Mouse (Mus musculus) myocyte (in vitro differentiated cells): ENCODE data around the gene Nppc. TPM values are rescaled to one million over a fixed set of nuclear protein-coding genes. Genes with fewer than 3 reads are reported as not detected.

ENCODE experiments used
- H3K27me3 ChIP-seq: one replicate; pipeline ENCODE4 v1.6.1; 2011; ENCODE audit not compliant: control insufficient read depth, insufficient read depth, insufficient read length
- H3K36me3 ChIP-seq: one replicate; pipeline ENCODE4 v1.6.1; 2011; ENCODE audit not compliant: control insufficient read depth, insufficient read depth
- H3K4me2 ChIP-seq: one replicate; pipeline ENCODE4 v1.6.1; 2011; ENCODE audit warnings: low read depth, control low read depth
- H3K4me3 ChIP-seq: one replicate; pipeline ENCODE4 v1.5.1; 2011; ENCODE audit warnings: mild to moderate bottlenecking, control low read depth, moderate library complexity
- H3K79me2 ChIP-seq: one replicate; pipeline ENCODE4 v1.6.1; 2011; ENCODE audit not compliant: control insufficient read depth, insufficient read depth
- H3ac ChIP-seq: one replicate; pipeline ENCODE4 v1.6.1; 2011; ENCODE audit not compliant: control insufficient read depth, insufficient read length
- CEBPB ChIP-seq: IDR thresholded peaks from 2 replicates; pipeline ENCODE4 v1.6.1; 2011; ENCODE audit warnings: mild to moderate bottlenecking, moderate library complexity; ENCODE audit not compliant: poor library complexity, insufficient read depth, severe bottlenecking
- E2F4 ChIP-seq: IDR thresholded peaks from one replicate; pipeline ENCODE4 v1.6.1; 2011; ENCODE audit warnings: mild to moderate bottlenecking, control low read depth, moderate library complexity; ENCODE audit not compliant: insufficient read depth
- MAX ChIP-seq: IDR thresholded peaks from one replicate; pipeline ENCODE4 v1.6.1; 2011; ENCODE audit warnings: low read depth, mild to moderate bottlenecking, control low read depth
- MYOD1 ChIP-seq, 3 experiments: IDR thresholded peaks; one replicate each; pipeline ENCODE4 v1.6.1; 2011; ENCODE audit warnings: control low read depth in 2 of 3, low read depth in 2 of 3, mild to moderate bottlenecking in 2 of 3, moderate library complexity in 1 of 3; ENCODE audit not compliant: insufficient read length in 2 of 3, control insufficient read depth in 1 of 3
- MYOG ChIP-seq, 3 experiments: IDR thresholded peaks; one replicate each; pipeline ENCODE4 v1.6.1; 2011; ENCODE audit warnings: control low read depth in 2 of 3, low read depth in 2 of 3, mild to moderate bottlenecking in 2 of 3; ENCODE audit not compliant: insufficient read length in 2 of 3, control insufficient read depth in 1 of 3, insufficient read depth in 1 of 3
- POLR2A ChIP-seq: IDR thresholded peaks from one replicate; pipeline ENCODE4 v1.6.1; 2011; ENCODE audit warnings: low read depth, mild to moderate bottlenecking, control low read depth, moderate library complexity; ENCODE audit not compliant: insufficient read length
- POLR2AphosphoS2 ChIP-seq: IDR thresholded peaks from one replicate; pipeline ENCODE4 v1.6.1; 2011; ENCODE audit warnings: low read depth, control low read depth; ENCODE audit not compliant: insufficient read length
- REST ChIP-seq: IDR thresholded peaks from one replicate; pipeline ENCODE4 v1.6.1; 2011; ENCODE audit warnings: mild to moderate bottlenecking, control low read depth, moderate library complexity; ENCODE audit not compliant: insufficient read depth, insufficient read length
- SRF ChIP-seq: IDR thresholded peaks from one replicate; pipeline ENCODE4 v1.6.1; 2011; ENCODE audit warnings: low read depth; ENCODE audit not compliant: control insufficient read depth, insufficient read length
- TCF12 ChIP-seq: IDR thresholded peaks from one replicate; pipeline ENCODE4 v1.6.1; 2011; ENCODE audit warnings: mild to moderate bottlenecking, control low read depth; ENCODE audit not compliant: poor library complexity, insufficient read depth, severe bottlenecking
- TCF3 ChIP-seq: IDR thresholded peaks from one replicate; pipeline ENCODE4 v1.6.1; 2011; ENCODE audit warnings: low read depth, control low read depth; ENCODE audit not compliant: insufficient read length
- USF1 ChIP-seq: IDR thresholded peaks from one replicate; pipeline ENCODE4 v1.6.1; 2011; ENCODE audit warnings: low read depth, mild to moderate bottlenecking, control low read depth, moderate library complexity
- polyA plus RNA-seq: library from polyadenylated mRNA; unstranded; fragments of >200 nt; fragmentation: generic; extraction: Trizol; gene quantifications from one replicate; pipeline ENCODE4 v1.2.1, GENCODE M21; 2012; ENCODE audit warnings: missing spikeins

Gene Nppc
- polyA plus RNA-seq, 1 experiment: 0.14 TPM

GRCm38 (mm10) chr1:86678667-86679066, 8.3 kb upstream of the Nppc start:
- Histone ChIP-seq H3K36me3 (no peaks in the 10 kb centered on the region), H3ac (no peak overlapping the region), H3K79me2 (no peaks in the 10 kb centered on the region), H3K4me3 (no peak overlapping the region), H3K27me3 (peaks cover 28% of the 10 kb centered on the region), H3K4me2 (no peak overlapping the region)
- TF ChIP-seq MYOG (IDR thresholded peaks at IDR 0.05; ENCODE audit: control insufficient read depth in 1 of 3, insufficient read depth in 1 of 3, insufficient read length in 2 of 3, low read depth in 2 of 3): peak in 1 of 3 experiments; percentile 82
- no peak for TF ChIP-seq CEBPB
- no peak for TF ChIP-seq POLR2AphosphoS2
- TF ChIP-seq SRF: no peak
- TF ChIP-seq MAX: no peak
- no peak for TF ChIP-seq USF1
- TF ChIP-seq MYOD1 (IDR thresholded peaks at IDR 0.05; ENCODE audit: control insufficient read depth in 1 of 3, insufficient read length in 2 of 3, low read depth in 2 of 3): peak in 1 of 3 experiments; percentile 45
- no peak for TF ChIP-seq REST

GRCm38 (mm10) chr1:86677624-86678023, 7.3 kb upstream of the Nppc start:
- no peak for TF ChIP-seq MAX
- no peak for TF ChIP-seq CEBPB
- no peak for TF ChIP-seq REST
- peak; percentile 26 to 87 (median 54) for TF ChIP-seq MYOG (IDR thresholded peaks at IDR 0.05; ENCODE audit: control insufficient read depth in 1 of 3, insufficient read depth in 1 of 3, insufficient read length in 2 of 3, low read depth in 2 of 3)
- TF ChIP-seq TCF3: peak; percentile 26
- TF ChIP-seq POLR2AphosphoS2: no peak
- no peak for TF ChIP-seq POLR2A
- TF ChIP-seq E2F4: no peak
- no peak for TF ChIP-seq SRF
- TF ChIP-seq MYOD1 (IDR thresholded peaks at IDR 0.05; ENCODE audit: control insufficient read depth in 1 of 3, insufficient read length in 2 of 3, low read depth in 2 of 3): peak in 2 of 3 experiments; percentile 70 to 87
- TF ChIP-seq TCF12: no peak
- Histone ChIP-seq H3K27me3 (peaks cover 26% of the 10 kb centered on the region), H3K36me3 (no peaks in the 10 kb centered on the region)

GRCm38 (mm10) chr1:86675126-86675525, 4.8 kb upstream of the Nppc start:
- Histone ChIP-seq H3K4me2 (peak overlapping the region; percentile 12), H3K4me3 (no peak overlapping the region), H3K79me2 (no peaks in the 10 kb centered on the region), H3K36me3 (no peaks in the 10 kb centered on the region), H3K27me3 (peaks cover 42% of the 10 kb centered on the region), H3ac (no peak overlapping the region)
- no peak for TF ChIP-seq MAX
- TF ChIP-seq MYOG (IDR thresholded peaks at IDR 0.05; ENCODE audit: control insufficient read depth in 1 of 3, insufficient read depth in 1 of 3, insufficient read length in 2 of 3, low read depth in 2 of 3): no peak
- no peak for TF ChIP-seq E2F4
- no peak for TF ChIP-seq MYOD1 (IDR thresholded peaks at IDR 0.05; ENCODE audit: control insufficient read depth in 1 of 3, insufficient read length in 2 of 3, low read depth in 2 of 3)
- no peak for TF ChIP-seq USF1
- TF ChIP-seq TCF3: no peak
- TF ChIP-seq CEBPB: no peak
- TF ChIP-seq POLR2AphosphoS2: no peak
- TF ChIP-seq TCF12: no peak

More at GRCm38 (mm10) chr1:86677624-86678023, 7.3 kb upstream of the Nppc start:
- H3ac ChIP-seq: no peak overlapping the region
- H3K4me3 ChIP-seq: no peak overlapping the region
- no peaks in the 10 kb centered on the region for H3K79me2 ChIP-seq
- H3K4me2 ChIP-seq: no peak overlapping the region

GRCm38 (mm10) chr1:86674385-86674784, 4.0 kb upstream of the Nppc start:
- Histone ChIP-seq H3K36me3 (no peaks in the 10 kb centered on the region), H3K4me3 (no peak overlapping the region)
- TF ChIP-seq POLR2AphosphoS2 (no peak), SRF (no peak), REST (no peak), TCF12 (no peak), MAX (no peak), POLR2A (no peak), E2F4 (no peak), CEBPB (no peak), USF1 (no peak), MYOD1 (IDR thresholded peaks at IDR 0.05; ENCODE audit: control insufficient read depth in 1 of 3, insufficient read length in 2 of 3, low read depth in 2 of 3) (no peak), MYOG (IDR thresholded peaks at IDR 0.05; ENCODE audit: control insufficient read depth in 1 of 3, insufficient read depth in 1 of 3, insufficient read length in 2 of 3, low read depth in 2 of 3) (no peak), TCF3 (no peak)

GRCm38 (mm10) chr1:86669552-86670273, 658 bp downstream of the Nppc start:
- H3K27me3 ChIP-seq: peaks cover 86% of the 10 kb centered on the region

More at GRCm38 (mm10) chr1:86674385-86674784, 4.0 kb upstream of the Nppc start:
- Histone ChIP-seq H3K79me2 (no peaks in the 10 kb centered on the region), H3ac (no peak overlapping the region), H3K27me3 (peaks cover 49% of the 10 kb centered on the region), H3K4me2 (no peak overlapping the region)

More at GRCm38 (mm10) chr1:86669552-86670273, 658 bp downstream of the Nppc start:
- H3K4me2 ChIP-seq: peak overlapping the region; percentile 73
- no peaks in the 10 kb centered on the region for H3K79me2 ChIP-seq
- H3K36me3 ChIP-seq: no peaks in the 10 kb centered on the region
- no peak for TF ChIP-seq CEBPB
- TF ChIP-seq MYOD1 (IDR thresholded peaks at IDR 0.05; ENCODE audit: control insufficient read depth in 1 of 3, insufficient read length in 2 of 3, low read depth in 2 of 3): peak in 1 of 3 experiments; percentile 16
- no peak for TF ChIP-seq TCF12
- H3ac ChIP-seq: no peak overlapping the region
- no peak overlapping the region for H3K4me3 ChIP-seq
